Mouse (Mus musculus): ENCODE measurements around the gene Ttc28.

- TF ChIP-seq CTCF (IDR thresholded peaks at IDR 0.05; ENCODE audit: low read depth, low read length) (no peak), POLR2A (IDR thresholded peaks at IDR 0.05; ENCODE audit: extremely low read depth, insufficient read depth, low read length) (no peak)
Observed at GRCm38 (mm10) chr5:111228302-111229040, 348.9 kb downstream of the Ttc28 start.
